Mouse (Mus musculus) cerebellum, adult 2 months (tissue): ENCODE data around the gene Nup133. TPM values are rescaled to one million over a fixed set of nuclear protein-coding genes. Genes with fewer than 3 reads are reported as not detected.

ENCODE experiments used
- DNase-seq, 2 experiments: peaks; one replicate each; pipeline ENCODE4 v3.0.0; 2021
- H3K27ac ChIP-seq: fragments of 200-500 bp; 2 replicates; pipeline ENCODE4 v1.5.1; 2012; ENCODE audit warnings: low read length, control low read depth, inconsistent platforms; ENCODE audit not compliant: insufficient read depth
- H3K27me3 ChIP-seq: fragments of 200-500 bp; 2 replicates; pipeline ENCODE4 v1.6.1; 2012; ENCODE audit warnings: inconsistent platforms, mild to moderate bottlenecking, low read length, moderate library complexity; ENCODE audit not compliant: control insufficient read depth, insufficient read depth
- H3K4me1 ChIP-seq: fragments of 200-500 bp; 2 replicates; pipeline ENCODE4 v1.6.1; 2011; ENCODE audit warnings: low read length; ENCODE audit not compliant: control insufficient read depth, insufficient read depth
- H3K4me3 ChIP-seq: fragments of 200-500 bp; replicated peaks from 2 replicates; pipeline ENCODE3; 2011; ENCODE audit warnings: mild to moderate bottlenecking, low read depth, low read length, control low read depth; ENCODE audit not compliant: insufficient read depth
- CTCF ChIP-seq: fragments of 200-500 bp; IDR thresholded peaks from 2 replicates; pipeline ENCODE4 v1.5.1; 2011; ENCODE audit warnings: low read depth, mild to moderate bottlenecking, control low read depth, low read length, moderate library complexity, borderline replicate concordance; ENCODE audit not compliant: insufficient read depth
- POLR2A ChIP-seq: fragments of 200-500 bp; IDR thresholded peaks from 2 replicates; pipeline ENCODE4 v1.6.1; 2011; ENCODE audit warnings: low read length, control low read depth, borderline replicate concordance; ENCODE audit not compliant: insufficient read depth
- WGBS: fragments of 180-500 bp; shearing (Covaris S2); methylation state at CpG from one replicate; pipeline ENCODE4 v1.1.7; 2018; 5-methylcytosine and 5-hydroxymethylcytosine counted together
- polyA plus RNA-seq: library from polyadenylated mRNA; depleted of rRNA; stranded (reverse); fragments of >200 nt; gene quantifications from 2 replicates; pipeline ENCODE4 v1.2.3, GENCODE M21; 2012; rRNA removed

Nup133 gene
- 21.8 and 23.4 TPM in 2 replicates for polyA plus RNA-seq

DNA sequence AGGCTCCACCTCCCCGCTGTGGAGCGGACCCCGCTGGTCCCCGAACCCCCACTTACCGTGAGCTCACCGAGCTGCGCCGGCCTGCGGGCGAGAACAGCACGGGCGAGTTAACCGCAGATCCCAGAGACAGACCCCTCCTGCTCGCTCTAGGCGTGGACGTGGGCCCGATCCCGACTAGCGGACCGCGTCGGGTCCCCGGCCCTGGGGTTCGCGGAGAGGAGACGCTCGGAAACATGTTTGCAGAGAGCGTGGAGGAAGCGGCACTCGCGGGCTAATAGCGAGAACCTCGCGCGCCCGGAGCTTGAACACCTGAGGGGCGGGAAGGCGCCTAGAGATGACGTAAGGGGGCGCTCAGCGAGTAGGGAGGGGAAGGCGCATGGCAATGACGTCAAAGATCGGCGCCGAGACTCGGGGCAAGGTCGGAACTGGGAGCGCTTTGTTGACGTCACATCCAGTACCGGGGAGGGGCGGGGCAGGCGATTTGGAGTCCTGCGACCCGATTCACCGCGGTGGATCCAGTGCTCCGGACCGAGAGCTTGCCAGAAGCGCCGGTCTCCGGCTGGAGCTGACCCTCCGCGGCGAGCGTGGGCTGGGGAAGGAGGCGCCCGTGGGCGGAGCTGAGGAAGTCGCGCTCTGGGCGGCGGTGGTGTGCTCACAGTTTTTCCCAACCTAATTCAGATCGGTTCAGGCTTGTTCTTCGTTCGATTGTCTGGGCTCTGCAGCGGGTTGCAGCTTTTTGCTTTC, at the start of gene Nup133:
Gene Nup133 (minus strand): TSS at position 324 of the 744 bp plus-strand sequence.
- WGBS = under 1% methylated on average over 77 of the region's 77 CpGs
- peaks cover 3% of the 10 kb centered on the region; the same call in 1 of the 2 replicates for H3K4me1 ChIP-seq
- peak within 1 kb of the TSS; percentile 75 for H3K27ac ChIP-seq
- peak; percentile 94 for TF ChIP-seq POLR2A
- no peak for TF ChIP-seq CTCF
- peak; percentile 99 to 100 for DNase-seq
- no peaks in the 10 kb centered on the region for H3K27me3 ChIP-seq
- peak within 1 kb of the TSS; percentile 80 for H3K4me3 ChIP-seq

DNA sequence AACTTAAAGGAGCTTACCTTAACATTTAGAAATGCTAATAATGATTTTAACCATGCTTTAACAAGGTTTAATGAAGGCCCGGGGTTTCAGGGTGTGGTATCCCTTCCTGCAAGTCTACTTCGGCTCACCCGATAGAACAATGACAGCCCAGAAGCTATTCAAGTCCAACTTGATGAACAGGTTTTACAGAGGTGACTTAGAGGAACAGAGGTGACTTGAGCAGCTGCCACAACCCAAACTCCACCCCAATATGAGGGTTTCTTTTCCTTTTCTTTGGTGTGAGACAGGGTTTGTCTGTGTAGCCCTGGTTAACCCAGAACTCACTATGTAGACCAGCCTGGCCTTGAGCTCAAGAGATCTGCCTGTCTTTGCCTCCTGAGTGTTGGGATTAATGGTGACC, 44.9 kb upstream of the Nup133 start:
- Histone ChIP-seq H3K27ac (no peak overlapping the region), H3K4me3 (no peak overlapping the region), H3K27me3 (no peaks in the 10 kb centered on the region), H3K4me1 (no peaks in the 10 kb centered on the region)
- WGBS = 96% methylated on average over 3 of the region's 3 CpGs
- no peak for TF ChIP-seq POLR2A
- no peak for DNase-seq

DNA sequence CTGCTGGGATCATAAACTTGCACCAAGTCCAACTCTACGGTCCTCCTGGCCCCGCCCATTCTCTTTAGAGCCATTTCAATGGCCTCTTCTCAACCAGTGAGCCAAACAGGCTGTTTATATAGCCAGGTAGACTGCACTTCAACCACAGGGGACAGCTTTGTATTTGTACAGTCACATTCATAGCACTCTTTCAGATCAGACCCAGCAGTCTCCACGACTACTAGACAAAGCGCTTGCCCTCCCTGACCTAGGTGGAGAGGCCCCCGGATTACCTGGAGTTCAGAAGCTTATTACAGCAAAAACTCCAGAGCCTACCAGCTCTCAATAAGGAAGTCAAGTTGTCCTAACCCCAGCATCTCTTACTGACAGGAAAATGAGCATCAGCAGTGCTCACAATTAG, 44.5 kb upstream of the Nup133 start:
- H3K27me3 ChIP-seq = no peaks in the 10 kb centered on the region
- TF ChIP-seq POLR2A = no peak
- TF ChIP-seq CTCF = no peak
- no peak overlapping the region for H3K4me3 ChIP-seq
- DNase-seq = no peak
- no peaks in the 10 kb centered on the region for H3K4me1 ChIP-seq
- no peak overlapping the region for H3K27ac ChIP-seq
- 96% methylated on average over 5 of the region's 5 CpGs for WGBS

DNA sequence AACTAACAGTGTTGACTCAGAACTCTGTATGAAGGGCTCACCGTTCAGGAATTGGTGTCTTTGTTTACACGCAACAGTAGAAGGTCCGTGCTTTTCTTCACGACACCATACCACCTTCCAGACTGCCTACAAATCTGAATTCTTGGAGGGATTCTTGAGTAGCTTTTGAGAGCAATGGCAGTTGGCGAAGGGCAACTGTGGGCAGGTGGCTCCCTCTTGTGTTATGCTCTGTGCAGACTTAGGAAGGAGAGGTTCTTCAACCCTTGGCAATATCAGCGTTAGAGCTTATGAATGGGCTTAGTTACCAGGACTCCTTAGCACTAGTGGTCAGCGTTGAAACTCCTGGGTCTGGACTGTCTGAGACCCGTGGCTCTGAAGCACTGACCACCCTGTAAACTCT, 43.5 kb upstream of the Nup133 start:
- Histone ChIP-seq H3K4me3 (no peak overlapping the region), H3K27ac (no peak overlapping the region), H3K27me3 (no peaks in the 10 kb centered on the region), H3K4me1 (no peaks in the 10 kb centered on the region)
- TF ChIP-seq CTCF (peak; percentile 20; the same call in 1 of the 2 replicates), POLR2A (no peak)
- WGBS = 79% methylated on average over 8 of the region's 8 CpGs
- no peak for DNase-seq

DNA sequence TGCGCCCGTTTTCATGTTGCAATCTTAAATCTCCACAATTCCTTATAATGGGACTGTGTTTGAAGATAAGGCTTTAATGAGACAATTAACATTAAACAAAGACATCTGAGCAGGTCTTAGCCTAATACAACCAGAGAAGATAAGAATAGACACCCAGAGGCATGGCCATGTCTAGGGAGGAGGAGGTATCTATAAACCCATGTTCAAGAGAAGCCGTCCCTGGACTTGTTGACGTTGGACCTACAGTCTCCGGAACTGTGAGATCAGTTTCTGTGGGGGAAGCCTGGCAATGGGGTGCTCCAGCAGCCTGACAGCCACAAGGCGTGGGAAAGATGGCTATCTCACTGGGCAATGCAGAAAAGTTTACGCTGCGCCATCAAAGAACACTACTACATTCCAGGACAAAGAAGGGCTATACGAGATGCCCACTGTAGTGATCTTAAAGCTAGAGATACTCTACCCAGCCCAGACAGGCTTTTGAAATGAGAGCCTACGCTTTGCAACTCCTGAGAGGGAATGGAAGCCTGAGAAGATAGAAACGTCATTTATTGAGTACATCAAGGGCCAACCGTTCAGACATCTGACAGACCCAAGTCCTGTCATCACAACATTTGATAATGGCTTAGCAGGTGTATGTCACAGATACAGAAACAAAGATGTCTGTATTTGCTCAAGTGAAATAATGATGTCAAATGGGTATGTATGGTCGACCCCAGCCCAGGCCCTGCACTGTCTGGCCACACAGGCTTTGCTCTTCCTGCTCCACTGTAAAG, 41.4 kb upstream of the Nup133 start:
- no peak for TF ChIP-seq POLR2A
- TF ChIP-seq CTCF = no peak
- WGBS = 91% methylated on average over 13 of the region's 13 CpGs
- H3K4me1 ChIP-seq = no peaks in the 10 kb centered on the region
- H3K4me3 ChIP-seq = no peak overlapping the region
- no peaks in the 10 kb centered on the region for H3K27me3 ChIP-seq
- DNase-seq = no peak
- H3K27ac ChIP-seq = no peak overlapping the region

DNA sequence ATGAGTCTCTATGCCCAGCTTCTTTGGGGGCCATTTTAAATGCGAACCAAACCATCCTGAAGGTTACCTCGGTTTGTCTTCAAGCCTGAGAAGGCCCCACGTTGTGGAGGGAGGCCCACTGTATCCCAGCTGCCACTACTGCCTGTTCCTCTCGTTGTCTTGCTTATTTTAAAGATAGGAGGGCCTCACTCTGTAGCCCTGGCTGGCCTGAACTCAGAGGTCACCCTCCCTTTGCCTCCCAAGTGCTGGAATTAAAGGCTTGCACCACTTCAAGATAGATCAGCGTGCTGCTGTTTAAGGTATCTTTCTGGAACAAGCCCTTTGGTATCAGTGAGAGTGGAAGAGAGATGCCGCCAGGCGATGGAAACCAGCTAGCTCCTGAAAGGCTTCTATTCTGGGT, 40.1 kb upstream of the Nup133 start:
- no peak overlapping the region for H3K27ac ChIP-seq
- H3K27me3 ChIP-seq = no peaks in the 10 kb centered on the region
- TF ChIP-seq POLR2A (no peak), CTCF (no peak)
- H3K4me1 ChIP-seq = no peaks in the 10 kb centered on the region
- no peak for DNase-seq
- WGBS = 79% methylated on average over 7 of the region's 7 CpGs
- H3K4me3 ChIP-seq = no peak overlapping the region

DNA sequence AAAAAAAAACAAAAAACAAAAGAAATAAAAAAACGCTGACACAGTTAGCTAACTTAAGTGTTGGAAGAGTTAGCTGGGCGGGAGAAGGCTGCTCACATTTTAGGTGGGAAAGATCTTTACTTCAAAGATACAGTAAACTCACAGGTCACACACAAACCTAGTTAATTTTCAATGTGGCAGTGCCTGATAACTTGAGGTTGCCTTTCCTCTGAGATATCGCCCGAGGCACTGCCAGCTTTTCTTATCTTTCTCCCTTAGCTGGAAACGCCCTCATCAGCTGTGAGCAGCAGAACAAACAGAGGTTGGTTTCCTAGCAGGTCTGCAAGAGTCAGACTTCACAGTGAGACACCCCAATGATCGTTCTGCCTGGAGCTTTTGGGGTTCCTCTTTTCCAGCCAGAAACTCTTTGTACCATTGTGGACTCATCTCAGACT, 39.6 kb upstream of the Nup133 start:
- TF ChIP-seq POLR2A (no peak), CTCF (no peak)
- WGBS = 83% methylated on average over 6 of the region's 6 CpGs
- DNase-seq = no peak

More for the DNA sequence above, 39.6 kb upstream of the Nup133 start:
- Histone ChIP-seq H3K27me3 (no peaks in the 10 kb centered on the region), H3K4me1 (no peaks in the 10 kb centered on the region), H3K4me3 (no peak overlapping the region), H3K27ac (no peak overlapping the region)
